Mouse (Mus musculus) embryonic facial prominence, embryonic 14.5 days (tissue): ENCODE data around the gene Mdga2. TPM values are rescaled to one million over a fixed set of nuclear protein-coding genes. Genes with fewer than 3 reads are reported as not detected.

Experiments
- ATAC-seq: fragments of 200-750 bp; cut with Nextera tagmentation; 2 replicates; pipeline ENCODE4 v1.8.0; 2017; ENCODE audit warnings: low read depth, moderate number of reproducible peaks, moderate TSS enrichment
- DNase-seq: peaks from one replicate; pipeline ENCODE4 v3.0.0-alpha.2; 2015; ENCODE audit warnings: low spot score
- H3K27ac ChIP-seq: fragments of 300-500 bp; sonication (generic); replicated peaks from 2 replicates; pipeline ENCODE4 v1.5.1; 2014; ENCODE audit warnings: low read depth, mild to moderate bottlenecking, low read length, moderate library complexity
- H3K27me3 ChIP-seq: fragments of 300-500 bp; sonication (generic); replicated peaks from 2 replicates; pipeline ENCODE4 v1.6.1; 2014; ENCODE audit warnings: low read length; ENCODE audit not compliant: control insufficient read depth, insufficient read depth
- H3K36me3 ChIP-seq: fragments of 300-500 bp; sonication (generic); 2 replicates; pipeline ENCODE4 v1.6.1; 2014; ENCODE audit warnings: low read length, mixed read lengths; ENCODE audit not compliant: control insufficient read depth, insufficient read depth
- H3K4me1 ChIP-seq: fragments of 300-500 bp; sonication (generic); 2 replicates; pipeline ENCODE4 v1.6.1; 2014; ENCODE audit warnings: antibody characterized with exemption, low read length; ENCODE audit not compliant: control insufficient read depth, insufficient read depth
- H3K4me2 ChIP-seq: fragments of 300-500 bp; sonication (generic); 2 replicates; pipeline ENCODE4 v1.6.1; 2014; ENCODE audit warnings: low read depth, mild to moderate bottlenecking, low read length, moderate library complexity, mixed read lengths
- H3K4me3 ChIP-seq: fragments of 300-500 bp; sonication (generic); 2 replicates; pipeline ENCODE4 v1.5.1; 2014; ENCODE audit warnings: low read depth, mild to moderate bottlenecking, low read length
- H3K9ac ChIP-seq: fragments of 300-500 bp; sonication (generic); 2 replicates; pipeline ENCODE4 v1.6.1; 2014; ENCODE audit warnings: low read depth, mild to moderate bottlenecking, low read length, moderate library complexity, mixed read lengths
- H3K9me3 ChIP-seq: fragments of 300-500 bp; sonication (generic); 2 replicates; pipeline ENCODE4 v1.6.1; 2016; ENCODE audit warnings: low read length; ENCODE audit not compliant: control insufficient read depth
- WGBS: fragments of 180-500 bp; shearing (Covaris S2); extraction: QIAGEN DNeasy Blood & Tissue Kit; methylation state at CpG from one replicate; pipeline ENCODE4 v1.1.7; 2014; 5-methylcytosine and 5-hydroxymethylcytosine counted together
- polyA plus RNA-seq: library from polyadenylated mRNA; unstranded; fragments of >200 nt; fragmentation: Nextera tagmentation; extraction: Ambion mirVana; gene quantifications from 2 replicates; pipeline ENCODE4 v1.2.1, GENCODE M21; 2014

The Mdga2 gene
- polyA plus RNA-seq, 1 experiment from 2014 or later = 3.0 TPM

DNA sequence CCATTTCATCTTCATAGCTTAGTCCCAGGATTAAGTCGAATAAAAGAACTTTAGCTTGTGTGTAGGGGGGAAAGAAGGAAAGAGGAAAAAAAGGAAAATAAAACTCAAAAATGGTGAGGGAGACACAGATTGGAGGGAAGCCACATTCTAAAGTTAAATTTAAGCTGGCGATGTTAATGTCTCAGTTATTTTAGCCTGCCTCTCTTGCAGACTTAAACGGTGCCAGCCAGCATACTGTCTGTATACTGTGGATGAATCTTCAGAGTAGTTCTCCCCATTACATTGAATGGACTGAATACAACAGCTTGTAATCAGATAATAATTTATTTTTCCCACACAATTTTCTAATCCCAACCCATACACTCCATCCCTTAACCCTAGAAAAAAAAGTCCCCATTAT lies 205.2 kb downstream of the Mdga2 start:
- Histone ChIP-seq H3K4me1 (no peaks in the 10 kb centered on the region), H3K27ac (no peak overlapping the region), H3K4me2 (no peak overlapping the region), H3K9me3 (no peaks in the 10 kb centered on the region), H3K4me3 (no peak overlapping the region), H3K36me3 (no peaks in the 10 kb centered on the region), H3K27me3 (no peaks in the 10 kb centered on the region), H3K9ac (no peak overlapping the region)
- ATAC-seq (no peak), DNase-seq (no peak)
- 93% methylated on average over 3 of the region's 3 CpGs for WGBS

DNA sequence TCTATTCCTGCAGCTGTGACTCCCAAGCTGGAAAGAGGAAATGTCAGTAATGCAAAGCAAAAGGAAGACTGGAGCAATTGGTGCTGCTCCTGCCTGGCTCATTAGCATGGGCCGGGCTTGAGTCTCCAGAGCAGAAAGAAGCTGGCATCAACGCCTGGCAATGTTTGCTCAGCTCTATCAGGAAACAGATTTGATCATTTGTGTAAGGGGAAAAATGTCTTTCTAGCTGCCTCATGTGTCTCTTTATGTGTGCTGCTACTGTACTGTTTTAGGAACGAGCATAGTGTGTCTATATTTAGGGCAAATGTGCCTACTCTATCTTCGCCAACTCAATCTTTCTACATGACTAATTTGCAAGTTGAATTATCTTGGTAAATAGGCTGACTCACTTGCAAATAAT lies 211.0 kb downstream of the Mdga2 start:
- Histone ChIP-seq H3K4me2 (no peak overlapping the region), H3K27ac (no peak overlapping the region), H3K36me3 (no peaks in the 10 kb centered on the region), H3K9me3 (no peaks in the 10 kb centered on the region), H3K4me3 (no peak overlapping the region), H3K4me1 (no peaks in the 10 kb centered on the region), H3K27me3 (no peaks in the 10 kb centered on the region), H3K9ac (no peak overlapping the region)
- ATAC-seq = no peak
- 65% methylated on average over 4 of the region's 4 CpGs for WGBS
- peak; percentile 2 for DNase-seq

- ATAC-seq = no peak
- no peak overlapping the region for H3K4me3 ChIP-seq
- no peaks in the 10 kb centered on the region for H3K27me3 ChIP-seq
- no peaks in the 10 kb centered on the region for H3K36me3 ChIP-seq
- H3K4me1 ChIP-seq = no peaks in the 10 kb centered on the region
- H3K9ac ChIP-seq = no peak overlapping the region
- H3K4me2 ChIP-seq = no peak overlapping the region
- DNase-seq = no peak
- H3K9me3 ChIP-seq = no peaks in the 10 kb centered on the region
- 89% methylated on average over 4 of the region's 4 CpGs for WGBS
- no peak overlapping the region for H3K27ac ChIP-seq
These were observed 212.0 kb downstream of the Mdga2 start for GRCm38 (mm10) chr12:67010318-67010717.

DNA sequence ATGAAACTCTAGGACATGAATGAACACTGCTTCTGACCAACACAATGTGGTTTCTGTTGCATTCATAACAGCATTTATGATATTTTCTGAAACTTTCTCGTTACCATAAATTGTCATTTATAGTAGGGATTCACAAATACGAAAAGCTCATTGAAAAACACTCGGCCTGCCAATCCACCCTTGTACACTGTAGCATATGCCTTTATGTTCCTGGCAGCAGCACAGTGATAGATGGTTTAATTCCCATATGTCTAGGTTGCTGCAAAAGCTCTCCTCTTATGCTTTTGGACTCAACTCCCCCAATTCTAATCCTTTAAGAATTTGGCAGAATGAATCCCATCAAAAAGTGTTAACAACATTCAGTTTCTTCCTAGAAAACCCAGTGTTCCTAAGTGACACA lies 213.2 kb downstream of the Mdga2 start:
- WGBS = 79% methylated on average over 3 of the region's 3 CpGs
- no peaks in the 10 kb centered on the region for H3K27me3 ChIP-seq
- H3K4me2 ChIP-seq = no peak overlapping the region
- H3K4me1 ChIP-seq = no peaks in the 10 kb centered on the region
- H3K4me3 ChIP-seq = no peak overlapping the region
- no peaks in the 10 kb centered on the region for H3K9me3 ChIP-seq
- H3K36me3 ChIP-seq = no peaks in the 10 kb centered on the region
- DNase-seq (peak; percentile 7), ATAC-seq (no peak)
- H3K27ac ChIP-seq = no peak overlapping the region
- H3K9ac ChIP-seq = no peak overlapping the region

DNA sequence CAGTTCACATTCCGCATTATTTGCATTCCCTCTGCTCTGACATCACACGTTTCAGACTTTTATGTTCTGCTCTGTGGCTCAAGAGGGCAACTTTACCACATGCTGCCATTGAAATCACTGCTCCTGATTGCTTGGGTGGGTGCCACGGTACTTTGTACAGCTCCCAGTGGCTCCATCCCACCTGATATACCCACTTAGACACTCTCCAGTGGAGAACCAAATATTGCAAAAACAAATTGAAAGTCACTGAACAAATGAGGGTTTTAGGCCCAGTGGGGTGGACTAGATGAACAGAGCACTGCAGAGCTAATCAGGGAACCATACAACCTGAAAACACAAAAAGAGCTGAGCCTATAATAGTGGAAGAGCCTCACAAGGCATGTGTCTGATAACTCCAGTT lies 268.2 kb downstream of the Mdga2 start:
- H3K27me3 ChIP-seq = no peaks in the 10 kb centered on the region
- H3K36me3 ChIP-seq = no peaks in the 10 kb centered on the region
- no peak for ATAC-seq
- H3K9me3 ChIP-seq = no peaks in the 10 kb centered on the region
- DNase-seq = no peak
- no peak overlapping the region for H3K4me2 ChIP-seq
- H3K9ac ChIP-seq = no peak overlapping the region
- H3K4me3 ChIP-seq = no peak overlapping the region
- H3K27ac ChIP-seq = no peak overlapping the region
- 69% methylated on average over 3 of the region's 3 CpGs for WGBS
- H3K4me1 ChIP-seq = no peaks in the 10 kb centered on the region

DNA sequence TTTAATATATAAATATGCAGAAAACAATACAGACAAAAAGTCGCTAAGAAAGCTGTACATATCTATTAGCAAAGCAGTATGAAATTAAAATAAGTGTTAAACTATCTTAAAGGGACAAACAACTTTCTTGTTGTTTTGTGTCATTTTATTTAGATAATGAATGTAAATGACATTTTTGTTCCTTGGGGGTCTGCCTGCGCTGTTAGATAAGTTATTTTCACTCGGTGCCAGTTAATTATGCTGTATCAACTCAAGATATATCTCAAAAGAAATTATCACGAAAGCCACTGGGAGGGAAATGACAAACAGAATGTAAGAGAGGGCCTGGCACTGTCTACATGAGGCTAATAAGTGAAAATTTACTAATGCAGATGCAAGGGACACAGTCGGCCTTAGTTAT lies 306.6 kb downstream of the Mdga2 start:
- WGBS = 91% methylated on average over 5 of the region's 5 CpGs
- no peak for ATAC-seq
- no peak for DNase-seq
- no peak overlapping the region for H3K9ac ChIP-seq
- H3K4me2 ChIP-seq = no peak overlapping the region
- no peak overlapping the region for H3K4me3 ChIP-seq
- no peaks in the 10 kb centered on the region for H3K9me3 ChIP-seq
- H3K27me3 ChIP-seq = no peaks in the 10 kb centered on the region
- no peaks in the 10 kb centered on the region for H3K36me3 ChIP-seq
- H3K4me1 ChIP-seq = no peaks in the 10 kb centered on the region
- H3K27ac ChIP-seq = no peak overlapping the region

DNA sequence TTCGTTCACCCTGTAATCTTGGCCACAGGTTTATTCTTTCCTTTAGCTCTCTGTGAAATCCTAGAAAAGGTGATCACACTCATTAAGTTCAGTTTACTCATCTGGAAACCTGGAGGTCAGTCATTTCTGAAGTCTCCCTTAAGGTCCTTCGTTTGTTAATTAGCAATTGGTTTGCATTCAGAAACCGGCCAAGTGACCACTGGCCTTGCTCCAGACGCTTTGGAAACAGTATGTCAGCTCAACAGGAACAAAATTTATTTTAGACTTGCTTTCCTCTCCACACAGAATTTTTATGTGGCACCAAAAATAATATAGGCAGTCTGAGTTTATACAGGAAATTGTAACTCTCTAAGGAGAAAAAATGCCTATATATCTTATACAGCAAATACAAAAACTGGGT lies 323.0 kb downstream of the Mdga2 start:
- H3K36me3 ChIP-seq = no peaks in the 10 kb centered on the region
- ATAC-seq = no peak
- no peak overlapping the region for H3K4me3 ChIP-seq
- no peaks in the 10 kb centered on the region for H3K4me1 ChIP-seq
- H3K4me2 ChIP-seq = no peak overlapping the region
- WGBS = 70% methylated on average over 4 of the region's 4 CpGs
- no peak overlapping the region for H3K27ac ChIP-seq
- no peaks in the 10 kb centered on the region for H3K27me3 ChIP-seq
- no peak for DNase-seq
- no peaks in the 10 kb centered on the region for H3K9me3 ChIP-seq
- no peak overlapping the region for H3K9ac ChIP-seq

- Histone ChIP-seq H3K27me3 (no peaks in the 10 kb centered on the region), H3K9ac (no peak overlapping the region), H3K4me3 (no peak overlapping the region), H3K36me3 (no peaks in the 10 kb centered on the region), H3K27ac (no peak overlapping the region), H3K4me1 (no peaks in the 10 kb centered on the region), H3K4me2 (no peak overlapping the region), H3K9me3 (no peaks in the 10 kb centered on the region)
- DNase-seq (no peak), ATAC-seq (no peak)
- WGBS = 93% methylated on average over 3 of the region's 3 CpGs
These were observed 325.6 kb downstream of the Mdga2 start for GRCm38 (mm10) chr12:66896790-66897189.

DNA sequence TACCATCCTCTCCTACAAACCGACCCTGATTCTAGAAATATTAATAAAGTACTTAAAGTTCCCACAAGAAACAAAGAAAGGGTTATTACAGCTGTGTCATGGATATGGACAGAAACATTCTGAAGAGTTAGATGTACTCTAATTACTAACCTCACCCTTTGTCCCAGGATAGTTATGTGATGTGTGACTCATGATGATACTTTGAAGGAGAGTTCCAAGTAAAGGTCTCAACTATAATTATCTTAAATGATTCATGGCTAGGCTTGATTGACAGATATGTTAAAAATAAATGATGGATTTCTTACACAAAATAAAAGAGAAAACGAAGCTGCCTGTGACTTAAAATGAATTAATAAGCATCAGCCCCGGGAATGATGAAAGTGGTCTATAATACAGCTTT lies 332.1 kb downstream of the Mdga2 start:
- no peak for DNase-seq
- Histone ChIP-seq H3K9ac (no peak overlapping the region), H3K27me3 (no peaks in the 10 kb centered on the region), H3K4me2 (no peak overlapping the region), H3K27ac (no peak overlapping the region), H3K4me3 (no peak overlapping the region), H3K4me1 (no peaks in the 10 kb centered on the region), H3K9me3 (no peaks in the 10 kb centered on the region), H3K36me3 (no peaks in the 10 kb centered on the region)
- 68% methylated on average over 3 of the region's 3 CpGs for WGBS
- ATAC-seq = no peak
